Comparison of ENCODE assay signal across 9 mouse cellular contexts in genomic region chr16:90187453-90187852, GRCm38 (mm10). TPM values are rescaled to one million over a fixed set of nuclear protein-coding genes. Genes with fewer than 3 reads are reported as not detected.
A peak's percentile ranks its signal among the peaks of the same experiment; 100 is the strongest.
DNase-seq lines count a peak whose midpoint lies in the region; ATAC-seq and TF ChIP-seq lines count a peak whose summit lies in the region.
"Had no signal": no experiment of that assay in that cellular context is flagged by ENCODE, and none has a peak within 500 bp of the region (broad histone marks: within the 10 kb centered on the region; RNA-seq: fewer than 3 reads in every experiment).

No protein-coding gene starts in this region.

- no peaks in the 10 kb centered on the region for H3K4me1 ChIP-seq in cortical plate, adult 2 months (ENCODE audit: control insufficient read depth, insufficient read depth, low read length)
- no peaks in the 10 kb centered on the region for H3K4me1 ChIP-seq in hindbrain, postnatal 0 days (ENCODE audit: insufficient read depth, low read length)
- H3K4me1 ChIP-seq in liver, embryonic 15.5 days (replicated peaks) = peaks cover 12% of the 10 kb centered on the region
- no peaks in the 10 kb centered on the region for H3K4me1 ChIP-seq in stomach, embryonic 16.5 days (ENCODE audit: control insufficient read depth, insufficient read depth, low read length)

- H3K27me3 ChIP-seq in hindbrain, postnatal 0 days (ENCODE audit: insufficient read depth, low read length) = no peaks in the 10 kb centered on the region
- H3K27me3 ChIP-seq in liver, embryonic 15.5 days = no peaks in the 10 kb centered on the region
- H3K27me3 ChIP-seq in stomach, embryonic 16.5 days (ENCODE audit: control insufficient read depth, insufficient read depth, low read length) = no peaks in the 10 kb centered on the region

- DNase-seq in urinary bladder, adult 18-20 months (ENCODE audit: low spot score in 2 of 2) = peak; percentile 39 to 45
- DNase-seq in urinary bladder, adult 2 months (ENCODE audit: low spot score) = no peak
- DNase-seq in hindbrain, postnatal 0 days (ENCODE audit: low spot score) = peak; percentile 36
- no peak for DNase-seq in thymus, adult 18-20 months
- DNase-seq in Muller cell, postnatal 12 days (ENCODE audit: inconsistent ontology term) = no peak

- H3K9me3 ChIP-seq in hindbrain, postnatal 0 days (ENCODE audit: low read length) = no peaks in the 10 kb centered on the region
- no peaks in the 10 kb centered on the region for H3K9me3 ChIP-seq in liver, embryonic 15.5 days (replicated peaks)
- H3K9me3 ChIP-seq in stomach, embryonic 16.5 days (replicated peaks; ENCODE audit: control insufficient read depth, low read length) = no peaks in the 10 kb centered on the region

- WGBS in hindbrain, postnatal 0 days = 46% methylated on average over 13 of the region's 13 CpGs
- WGBS in liver, embryonic 15.5 days (ENCODE audit: insufficient replicate concordance) = 6% methylated on average over 13 of the region's 13 CpGs
- WGBS in stomach, embryonic 16.5 days = 20% methylated on average over 13 of the region's 13 CpGs

- peak; percentile 19; the same call in 1 of the 2 replicates for TF ChIP-seq CTCF in cortical plate, adult 2 months (IDR thresholded peaks at IDR 0.05; ENCODE audit: extremely low read depth, insufficient read depth, low read length)
- peak; percentile 44 for TF ChIP-seq CTCF in hindbrain, postnatal 0 days (IDR thresholded peaks at IDR 0.05; ENCODE audit: low read depth)

- no peak overlapping the region for H3K4me3 ChIP-seq in cortical plate, adult 2 months (ENCODE audit: insufficient read depth, low read length)
- H3K4me3 ChIP-seq in hindbrain, postnatal 0 days (ENCODE audit: low read length) = no peak overlapping the region
- no peak overlapping the region for H3K4me3 ChIP-seq in liver, embryonic 15.5 days (replicated peaks)
- no peak overlapping the region for H3K4me3 ChIP-seq in stomach, embryonic 16.5 days (replicated peaks; ENCODE audit: low read length)
- H3K4me3 ChIP-seq: erythroblast, embryonic 14.5 days had no signal

- H3K9ac ChIP-seq in hindbrain, postnatal 0 days (replicated peaks; ENCODE audit: low read length) = no peak overlapping the region
- no peak overlapping the region for H3K9ac ChIP-seq in liver, embryonic 15.5 days
- no peak overlapping the region for H3K9ac ChIP-seq in stomach, embryonic 16.5 days (ENCODE audit: low read length)

- H3K27ac ChIP-seq in cortical plate, adult 2 months (ENCODE audit: insufficient read depth, low read length) = no peak overlapping the region
- H3K27ac ChIP-seq in hindbrain, postnatal 0 days = no peak overlapping the region
- no peak overlapping the region for H3K27ac ChIP-seq in liver, embryonic 15.5 days (replicated peaks)
- no peak overlapping the region for H3K27ac ChIP-seq in stomach, embryonic 16.5 days (ENCODE audit: low read length)

- no peak overlapping the region for H3K4me2 ChIP-seq in hindbrain, postnatal 0 days (ENCODE audit: low read depth, low read length)
- peak overlapping the region; percentile 37 for H3K4me2 ChIP-seq in liver, embryonic 15.5 days
- H3K4me2 ChIP-seq in stomach, embryonic 16.5 days (ENCODE audit: low read depth, low read length) = no peak overlapping the region

- H3K36me3 ChIP-seq in hindbrain, postnatal 0 days (ENCODE audit: insufficient read depth, low read length) = no peaks in the 10 kb centered on the region
- H3K36me3 ChIP-seq in liver, embryonic 15.5 days (replicated peaks) = no peaks in the 10 kb centered on the region
- no peaks in the 10 kb centered on the region for H3K36me3 ChIP-seq in stomach, embryonic 16.5 days (ENCODE audit: control insufficient read depth, insufficient read depth, low read length)

- TF ChIP-seq POLR2A in cortical plate, adult 2 months (IDR thresholded peaks at IDR 0.05; ENCODE audit: extremely low read depth, insufficient read depth, low read length) = no peak

- ATAC-seq in hindbrain, postnatal 0 days = peak; percentile 44; the same call in 1 of the 2 replicates
- ATAC-seq in liver, embryonic 15.5 days (ENCODE audit: insufficient read depth) = peak; percentile 56
- ATAC-seq in stomach, embryonic 16.5 days (ENCODE audit: insufficient read depth, low FRiP score) = peak; percentile 56; the same call in 1 of the 2 replicates

RNA-seq across cellular contexts. Expression of gene Sod1, which starts 33.1 kb away (rescaled TPM):
- polyA plus RNA-seq in urinary bladder, adult 2 months (2012; rRNA removed) = 1,059 and 1,122 TPM in 2 replicates
- 758 and 779 TPM in 2 replicates for polyA plus RNA-seq in cortical plate, adult 2 months (2012; rRNA removed)
- total RNA-seq in hindbrain, postnatal 0 days (2014; rRNA removed) = 185 and 217 TPM in 2 replicates
- 1,314 and 1,323 TPM in 2 replicates for polyA plus RNA-seq in hindbrain, postnatal 0 days (2015; fragmentation: Nextera tagmentation; extraction: Ambion mirVana)
- polyA plus RNA-seq in liver, embryonic 15.5 days (2015; fragmentation: Nextera tagmentation; extraction: Ambion mirVana) = 982 and 1,104 TPM in 2 replicates
- 989 and 1,059 TPM in 2 replicates for polyA plus RNA-seq in stomach, embryonic 16.5 days (2015; fragmentation: Nextera tagmentation; extraction: Ambion mirVana)

RNA-seq across cellular contexts. Expression of gene Tiam1, which starts 43.9 kb away (rescaled TPM):
- 9.0 and 19.4 TPM in 2 replicates for polyA plus RNA-seq in urinary bladder, adult 2 months (2012; rRNA removed)
- 28.7 and 29.1 TPM in 2 replicates for polyA plus RNA-seq in cortical plate, adult 2 months (2012; rRNA removed)
- total RNA-seq in hindbrain, postnatal 0 days (2014; rRNA removed) = 18.2 and 26.2 TPM in 2 replicates
- 14.3 and 15.1 TPM in 2 replicates for polyA plus RNA-seq in hindbrain, postnatal 0 days (2015; fragmentation: Nextera tagmentation; extraction: Ambion mirVana)
- polyA plus RNA-seq in liver, embryonic 15.5 days (2015; fragmentation: Nextera tagmentation; extraction: Ambion mirVana) = 3.6 and 4.2 TPM in 2 replicates
- polyA plus RNA-seq in stomach, embryonic 16.5 days (2015; fragmentation: Nextera tagmentation; extraction: Ambion mirVana) = 22.6 and 24.1 TPM in 2 replicates

Comparison
In these comparisons a context has a peak if more than half of its experiments do, and no peak if none do; other contexts are left out.
1. DNase-seq: peak in urinary bladder, adult 18-20 months (2 of 2) and hindbrain, postnatal 0 days (single experiment); none in urinary bladder, adult 2 months (single experiment), thymus, adult 18-20 months (0 of 2) and Muller cell, postnatal 12 days (single experiment).
2. Peak in every context shown above with its lines, with median percentiles within 50 percentile points of each other: ATAC-seq.